In the genomic region with DNA sequence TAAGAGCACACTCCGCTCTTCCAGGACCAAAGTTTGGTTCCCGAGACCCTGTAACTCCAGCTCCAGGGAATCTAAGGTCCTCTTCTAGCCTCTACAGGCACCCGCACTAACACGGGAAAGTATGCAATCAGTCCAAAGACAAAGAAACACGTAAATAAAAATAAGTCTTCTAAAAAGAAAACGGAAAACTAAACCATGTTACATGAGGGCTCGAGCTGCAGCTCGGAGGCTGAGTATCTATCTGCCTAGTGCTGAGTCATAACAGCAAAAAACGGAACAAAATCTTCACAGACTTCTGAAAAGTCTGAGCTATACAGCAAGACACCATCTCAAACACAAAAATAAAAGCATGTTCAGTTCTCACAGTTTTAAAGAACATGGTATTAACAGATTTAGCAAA, we compare ENCODE assay signal across 30 mouse cellular contexts.
DNase-seq lines count a peak whose midpoint lies in the region; ATAC-seq and TF ChIP-seq lines count a peak whose summit lies in the region.
"Had no signal": no experiment of that assay in that cellular context is flagged by ENCODE, and none has a peak within 500 bp of the region (broad histone marks: within the 10 kb centered on the region; RNA-seq: fewer than 3 reads in every experiment).

No protein-coding gene starts in this region.

- no peak for TF ChIP-seq POLR2A in CH12.LX (IDR thresholded peaks at IDR 0.05; ENCODE audit: low read depth, low read length)

- ATAC-seq in common myeloid progenitor, adult 5-6 weeks (replicated peaks; ENCODE audit: low read depth, poor library complexity, severe bottlenecking) = peak; percentile 53
- no peak for ATAC-seq in forebrain, embryonic 14.5 days
- ATAC-seq: forebrain, embryonic 16.5 days; intestine, embryonic 15.5 days; midbrain, embryonic 13.5 days had no signal

- peak overlapping the region; percentile 52; the same call in 1 of the 2 replicates for H3K4me2 ChIP-seq in CH12.LX (ENCODE audit: insufficient read depth, low read depth, poor library complexity, severe bottlenecking)
- H3K4me2 ChIP-seq in forebrain, embryonic 14.5 days (ENCODE audit: low read length) = no peak overlapping the region
- H3K4me2 ChIP-seq: embryonic facial prominence, embryonic 15.5 days; heart, embryonic 13.5 days; hindbrain, embryonic 15.5 days; intestine, embryonic 15.5 days; limb, embryonic 15.5 days; liver, embryonic 15.5 days; lung, embryonic 14.5 days; midbrain, embryonic 13.5 days had no signal

- TF ChIP-seq RAD21 in CH12.LX (IDR thresholded peaks at IDR 0.05; ENCODE audit: low read depth, low read length) = no peak

- H3K27ac ChIP-seq in CH12.LX (ENCODE audit: insufficient read depth, low read depth) (peak overlapping the region; percentile 84), macrophage (peak overlapping the region; percentile 80)
- H3K27ac ChIP-seq in forebrain, embryonic 14.5 days (ENCODE audit: low read depth, low read length) = no peak overlapping the region
- H3K27ac ChIP-seq: embryonic facial prominence, embryonic 10.5 days; embryonic facial prominence, embryonic 15.5 days; gastrocnemius, adult 2 months; heart, adult 2 months; heart, embryonic 13.5 days; hindbrain, embryonic 10.5 days; hindbrain, embryonic 15.5 days; intestine, embryonic 15.5 days; kidney, postnatal 0 days; limb, embryonic 10.5 days; limb, embryonic 15.5 days; liver, embryonic 15.5 days; midbrain, embryonic 13.5 days had no signal

- peaks cover 21 to 65% of the 10 kb centered on the region in 2 experiments for H3K4me1 ChIP-seq in CH12.LX (ENCODE audit: control insufficient read depth in 1 of 2, insufficient read depth in 2 of 2)
- no peaks in the 10 kb centered on the region for H3K4me1 ChIP-seq in forebrain, embryonic 14.5 days (ENCODE audit: control insufficient read depth, insufficient read depth, low read length)
- H3K4me1 ChIP-seq: hindbrain, embryonic 15.5 days; midbrain, embryonic 13.5 days had no signal

- H3K9me3 ChIP-seq in CH12.LX (replicated peaks; ENCODE audit: low read length) = no peaks in the 10 kb centered on the region
- no peaks in the 10 kb centered on the region for H3K9me3 ChIP-seq in forebrain, embryonic 14.5 days (replicated peaks; ENCODE audit: control insufficient read depth, low read length)
- H3K9me3 ChIP-seq: embryonic facial prominence, embryonic 10.5 days; embryonic facial prominence, embryonic 15.5 days; heart, embryonic 13.5 days; hindbrain, embryonic 10.5 days; hindbrain, embryonic 15.5 days; intestine, embryonic 15.5 days; limb, embryonic 10.5 days; limb, embryonic 15.5 days; liver, embryonic 15.5 days; megakaryocyte, embryonic 14.5 days; midbrain, embryonic 13.5 days had no signal

- DNase-seq in A20 (ENCODE audit: low read depth, low spot score) (peak; percentile 17), CH12.LX (ENCODE audit: extremely low read depth) (peak; percentile 55)
- no peak for DNase-seq in cerebellum, postnatal 25 days
- no peak for DNase-seq in urinary bladder, adult 18-20 months (ENCODE audit: low spot score in 2 of 2)
- DNase-seq in forebrain, embryonic 14.5 days (ENCODE audit: low spot score) = no peak
- DNase-seq: adrenal gland, adult 8-10 months; cerebellum, adult 9-10 months; gastrocnemius, adult 2 months; gastrocnemius, postnatal 36 days; heart, adult 2 months; heart, postnatal 10 days; kidney, adult 2 months; layer of hippocampus, postnatal 36 days; lung, embryonic 14.5 days; lung, postnatal 14 days had no signal

- in situ Hi-C loops in CH12.LX (cut with MboI; ENCODE audit: low pct_ligation_motif_present, low pct_unique_long_range_greater_than_20kb, low sequenced_read_pairs) = no loop called here

- no peaks in the 10 kb centered on the region for H3K27me3 ChIP-seq in CH12.LX (replicated peaks)
- no peaks in the 10 kb centered on the region for H3K27me3 ChIP-seq in forebrain, embryonic 14.5 days (replicated peaks; ENCODE audit: control insufficient read depth, insufficient read depth, low read length)
- H3K27me3 ChIP-seq: embryonic facial prominence, embryonic 15.5 days; heart, embryonic 13.5 days; hindbrain, embryonic 15.5 days; intestine, embryonic 15.5 days; limb, embryonic 15.5 days; liver, embryonic 15.5 days; megakaryocyte, embryonic 14.5 days; midbrain, embryonic 13.5 days had no signal

- H3K36me3 ChIP-seq in CH12.LX (replicated peaks in 1 of 2; ENCODE audit: control insufficient read depth in 1 of 2, insufficient read depth in 1 of 2, low read length in 1 of 2) (no peaks in the 10 kb centered on the region), macrophage (ENCODE audit: inconsistent target) (no peaks in the 10 kb centered on the region)
- no peaks in the 10 kb centered on the region for H3K36me3 ChIP-seq in forebrain, embryonic 14.5 days (ENCODE audit: control insufficient read depth, insufficient read depth, low read length)
- H3K36me3 ChIP-seq: embryonic facial prominence, embryonic 10.5 days; embryonic facial prominence, embryonic 15.5 days; heart, embryonic 13.5 days; hindbrain, embryonic 10.5 days; hindbrain, embryonic 15.5 days; intestine, embryonic 15.5 days; limb, embryonic 10.5 days; limb, embryonic 15.5 days; liver, embryonic 15.5 days; midbrain, embryonic 13.5 days had no signal

- peak; percentile 73 for TF ChIP-seq EP300 in CH12.LX (IDR thresholded peaks at IDR 0.05; ENCODE audit: low read length)

- 10% methylated on average over 9 of the region's 9 CpGs for WGBS in macrophage (ENCODE audit: missing documents)
- WGBS in forebrain, embryonic 14.5 days = 88% methylated on average over 9 of the region's 9 CpGs

- peaks cover 17% of the 10 kb centered on the region for H3K79me2 ChIP-seq in CH12.LX (replicated peaks; ENCODE audit: control insufficient read depth, extremely low read depth, insufficient read depth, poor library complexity, severe bottlenecking)
- H3K79me2 ChIP-seq in macrophage (ENCODE audit: inconsistent target) = peaks cover 100% of the 10 kb centered on the region

- TF ChIP-seq CTCF in CH12.LX (conservative IDR thresholded peaks at IDR 0.05 in 1 of 2, IDR thresholded peaks at IDR 0.05 in 1 of 2; ENCODE audit: low read depth in 2 of 2, low read length in 2 of 2) = no peak

- dilution Hi-C loops in CH12.LX (cut with MboI; ENCODE audit: extremely low pct_ligation_motif_present, extremely low pct_unique_long_range_greater_than_20kb, low sequenced_read_pairs) = no loop called here

- peak overlapping the region; percentile 53 for H3K9ac ChIP-seq in CH12.LX (ENCODE audit: insufficient read depth, low read depth)
- H3K9ac ChIP-seq in forebrain, embryonic 14.5 days (ENCODE audit: low read length) = no peak overlapping the region
- H3K9ac ChIP-seq: embryonic facial prominence, embryonic 15.5 days; heart, embryonic 13.5 days; hindbrain, embryonic 15.5 days; intestine, embryonic 15.5 days; limb, embryonic 15.5 days; liver, embryonic 15.5 days; lung, embryonic 14.5 days; midbrain, embryonic 13.5 days had no signal

- no peak overlapping the region for H3K4me3 ChIP-seq in CH12.LX (replicated peaks in 1 of 3; ENCODE audit: low read depth in 2 of 3, low read length in 2 of 3, poor library complexity in 1 of 3)
- H3K4me3 ChIP-seq in macrophage (ENCODE audit: inconsistent target) = peak overlapping the region; percentile 15
- H3K4me3 ChIP-seq in forebrain, embryonic 14.5 days (ENCODE audit: low read depth, low read length) = no peak overlapping the region
- H3K4me3 ChIP-seq: embryonic facial prominence, embryonic 10.5 days; embryonic facial prominence, embryonic 15.5 days; gastrocnemius, adult 2 months; heart, adult 2 months; heart, embryonic 13.5 days; hindbrain, embryonic 10.5 days; hindbrain, embryonic 15.5 days; intestine, embryonic 15.5 days; limb, embryonic 10.5 days; limb, embryonic 15.5 days; liver, embryonic 15.5 days; megakaryocyte, embryonic 14.5 days; midbrain, embryonic 13.5 days had no signal

TF ChIP-seq in CH12.LX, 34 proteins besides CTCF, POLR2A, EP300 and RAD21:
- TF ChIP-seq SIN3A (IDR thresholded peaks at IDR 0.05; ENCODE audit: low read length) (0 out of 2 replicates have a peak, but pooled peaks have one; percentile 42), JUND (conservative IDR thresholded peaks at IDR 0.05; ENCODE audit: low read depth, low read length) (peak; percentile 94), CHD1 (IDR thresholded peaks at IDR 0.05; ENCODE audit: low read depth, low read length) (peak; percentile 75; the same call in 1 of the 2 replicates), MXI1 (IDR thresholded peaks at IDR 0.05; ENCODE audit: low read depth, low read length) (no peak), MYC (IDR thresholded peaks at IDR 0.05; ENCODE audit: low read depth, low read length) (peak; percentile 66), JUN (IDR thresholded peaks at IDR 0.05; ENCODE audit: insufficient read depth, low read depth, low read length) (peak; percentile 77), MAZ (IDR thresholded peaks at IDR 0.05; ENCODE audit: low read depth, low read length) (no peak), ETS1 (conservative IDR thresholded peaks at IDR 0.05; ENCODE audit: low read depth, low read length) (peak; percentile 5; the same call in 1 of the 2 replicates), IRF4 (IDR thresholded peaks at IDR 0.05; ENCODE audit: low read depth, low read length) (peak; percentile 94), USF2 (conservative IDR thresholded peaks at IDR 0.05; ENCODE audit: low read depth, low read length) (no peak), HCFC1 (IDR thresholded peaks at IDR 0.05; ENCODE audit: low read depth, low read length) (no peak), MAFK (IDR thresholded peaks at IDR 0.05; ENCODE audit: insufficient replicate concordance, low read length) (peak; percentile 68; the same call in 1 of the 2 replicates), BHLHE40 (IDR thresholded peaks at IDR 0.05; ENCODE audit: low read depth, low read length) (0 out of 2 replicates have a peak, but pooled peaks have one; percentile 17), POLR2AphosphoS2 (IDR thresholded peaks at IDR 0.05; ENCODE audit: low read depth, low read length) (no peak)

Comparison
In these comparisons a context has a peak if more than half of its experiments do, and no peak if none do; other contexts are left out.
1. DNase-seq: peak in A20 (single experiment) and CH12.LX (single experiment); none in cerebellum, postnatal 25 days (0 of 2), urinary bladder, adult 18-20 months (0 of 2) and forebrain, embryonic 14.5 days (single experiment).